Comparison of ENCODE assay signal across 29 mouse cellular contexts in the genomic region with DNA sequence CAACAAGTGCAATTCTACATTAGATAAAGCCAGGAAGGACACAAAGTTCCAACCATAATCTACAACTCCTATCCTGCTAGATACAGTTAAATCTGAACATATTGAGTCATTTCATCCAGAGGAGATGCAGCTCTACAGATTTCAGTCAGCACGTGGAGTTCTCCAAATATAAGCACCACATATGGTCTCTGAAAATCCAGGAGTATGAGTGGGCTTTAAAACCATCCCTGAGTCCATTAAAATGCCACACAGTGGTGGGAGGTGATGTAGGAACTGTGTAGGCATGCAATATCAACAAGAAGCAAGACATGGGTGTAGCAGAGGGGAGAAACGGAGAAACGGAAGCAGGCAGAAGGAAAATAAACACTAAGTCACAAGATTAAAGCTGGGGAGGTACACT.
A peak's percentile ranks its signal among the peaks of the same experiment; 100 is the strongest.
DNase-seq lines count a peak whose midpoint lies in the region; ATAC-seq and TF ChIP-seq lines count a peak whose summit lies in the region.
"Had no signal": no experiment of that assay in that cellular context is flagged by ENCODE, and none has a peak within 500 bp of the region (broad histone marks: within the 10 kb centered on the region; RNA-seq: fewer than 3 reads in every experiment).

No protein-coding gene starts in this region.

- 87% methylated on average over 3 of the region's 3 CpGs for WGBS in hindbrain, embryonic 14.5 days

- H3K36me3 ChIP-seq in hindbrain, embryonic 14.5 days (replicated peaks; ENCODE audit: control insufficient read depth, insufficient read depth) = no peaks in the 10 kb centered on the region
- H3K36me3 ChIP-seq: embryonic facial prominence, embryonic 12.5 days; forebrain, embryonic 15.5 days; heart, embryonic 13.5 days; hindbrain, embryonic 15.5 days; limb, embryonic 13.5 days; lung, embryonic 15.5 days; midbrain, embryonic 10.5 days; midbrain, embryonic 15.5 days had no signal

- H3K27me3 ChIP-seq in hindbrain, embryonic 14.5 days (ENCODE audit: control insufficient read depth, insufficient read depth, low read length) = no peaks in the 10 kb centered on the region
- H3K27me3 ChIP-seq: embryonic facial prominence, embryonic 12.5 days; forebrain, embryonic 15.5 days; heart, embryonic 13.5 days; hindbrain, embryonic 15.5 days; limb, embryonic 13.5 days; lung, embryonic 15.5 days; midbrain, embryonic 15.5 days had no signal

- H3K4me2 ChIP-seq in hindbrain, embryonic 14.5 days (replicated peaks) = no peak overlapping the region
- H3K4me2 ChIP-seq: embryonic facial prominence, embryonic 12.5 days; forebrain, embryonic 15.5 days; heart, embryonic 13.5 days; hindbrain, embryonic 15.5 days; limb, embryonic 13.5 days; liver, embryonic 11.5 days; lung, embryonic 15.5 days; midbrain, embryonic 15.5 days had no signal

- TF ChIP-seq CTCF in layer of hippocampus, adult 2 months (conservative IDR thresholded peaks at IDR 0.05) = no peak

- DNase-seq in layer of hippocampus, adult 2 months (ENCODE audit: low spot score in 2 of 2) = peak in 1 of 2 experiments; percentile 19
- DNase-seq in layer of hippocampus, adult 9-10 months (ENCODE audit: low spot score) = no peak
- peak; percentile 41 to 44 for DNase-seq in right cerebral cortex, adult 2 months (ENCODE audit: low spot score in 2 of 2)
- DNase-seq in right cerebral cortex, postnatal 4 days = no peak
- peak; percentile 37 for DNase-seq in right cerebral cortex, postnatal 25 days
- no peak for DNase-seq in heart, adult 11 months
- DNase-seq in hindbrain, embryonic 14.5 days (ENCODE audit: low spot score) = no peak
- DNase-seq: adrenal gland, postnatal 14 days; cerebellum, adult 11-12 months; cerebellum, adult 9-11 months; embryo, embryonic 11 days; gastrocnemius, postnatal 25 days; heart, postnatal 10 days; kidney, adult 11 months; kidney, postnatal 14 days; thymus, adult 2 months; thymus, postnatal 36 days had no signal

- H3K9me3 ChIP-seq in hindbrain, embryonic 14.5 days (ENCODE audit: control insufficient read depth, low read length) = no peaks in the 10 kb centered on the region
- H3K9me3 ChIP-seq: embryonic facial prominence, embryonic 12.5 days; forebrain, embryonic 15.5 days; hindbrain, embryonic 15.5 days; limb, embryonic 13.5 days; lung, embryonic 15.5 days; midbrain, embryonic 10.5 days; midbrain, embryonic 15.5 days had no signal

- H3K27ac ChIP-seq in layer of hippocampus, adult 2 months = 0 out of 2 replicates have a peak overlapping the region, but pooled peaks have one; percentile 7
- H3K27ac ChIP-seq in hindbrain, embryonic 14.5 days = no peak overlapping the region
- H3K27ac ChIP-seq: embryonic facial prominence, embryonic 12.5 days; forebrain, embryonic 15.5 days; heart, embryonic 13.5 days; hindbrain, embryonic 15.5 days; limb, embryonic 13.5 days; lung, embryonic 15.5 days; midbrain, embryonic 10.5 days; midbrain, embryonic 15.5 days; stomach, postnatal 0 days had no signal

- no peak for ATAC-seq in hindbrain, embryonic 14.5 days (ENCODE audit: low FRiP score)
- ATAC-seq: CD4-positive, CD25-positive, alpha-beta regulatory T cell, adult 4 months; forebrain, embryonic 15.5 days; inflammation-experienced regulatory T-cells, adult 6 months; midbrain, embryonic 15.5 days had no signal

- H3K9ac ChIP-seq in hindbrain, embryonic 14.5 days = no peak overlapping the region
- H3K9ac ChIP-seq: embryonic facial prominence, embryonic 12.5 days; forebrain, embryonic 15.5 days; heart, embryonic 13.5 days; hindbrain, embryonic 15.5 days; limb, embryonic 13.5 days; lung, embryonic 15.5 days; midbrain, embryonic 15.5 days had no signal

- no peaks in the 10 kb centered on the region for H3K4me1 ChIP-seq in hindbrain, embryonic 14.5 days (replicated peaks; ENCODE audit: control insufficient read depth, insufficient read depth, low read length)
- H3K4me1 ChIP-seq: embryonic facial prominence, embryonic 12.5 days; forebrain, embryonic 15.5 days; heart, embryonic 13.5 days; hindbrain, embryonic 15.5 days; limb, embryonic 13.5 days; lung, embryonic 15.5 days; midbrain, embryonic 10.5 days; midbrain, embryonic 15.5 days had no signal

- H3K4me3 ChIP-seq in layer of hippocampus, adult 2 months = no peak overlapping the region
- H3K4me3 ChIP-seq in hindbrain, embryonic 14.5 days (replicated peaks; ENCODE audit: low read length) = no peak overlapping the region
- H3K4me3 ChIP-seq: embryonic facial prominence, embryonic 12.5 days; forebrain, embryonic 15.5 days; heart, embryonic 13.5 days; hindbrain, embryonic 15.5 days; limb, embryonic 13.5 days; lung, embryonic 15.5 days; midbrain, embryonic 10.5 days; midbrain, embryonic 15.5 days had no signal

Comparison
In these comparisons a context has a peak if more than half of its experiments do, and no peak if none do; other contexts are left out.
1. DNase-seq: peak in right cerebral cortex, adult 2 months (2 of 2) and right cerebral cortex, postnatal 25 days (single experiment); none in layer of hippocampus, adult 9-10 months (single experiment), right cerebral cortex, postnatal 4 days (single experiment), heart, adult 11 months (single experiment) and hindbrain, embryonic 14.5 days (single experiment).